Mouse (Mus musculus) myocyte (in vitro differentiated cells): ENCODE results near the gene Met.

Experiments used
- CEBPB ChIP-seq: IDR thresholded peaks from 2 replicates; pipeline ENCODE4 v1.6.1; 2011; ENCODE audit warnings: mild to moderate bottlenecking, moderate library complexity; ENCODE audit not compliant: poor library complexity, insufficient read depth, severe bottlenecking
- E2F4 ChIP-seq: IDR thresholded peaks from one replicate; pipeline ENCODE4 v1.6.1; 2011; ENCODE audit warnings: mild to moderate bottlenecking, control low read depth, moderate library complexity; ENCODE audit not compliant: insufficient read depth
- MAX ChIP-seq: IDR thresholded peaks from one replicate; pipeline ENCODE4 v1.6.1; 2011; ENCODE audit warnings: low read depth, mild to moderate bottlenecking, control low read depth
- MYOG ChIP-seq, 3 experiments: IDR thresholded peaks; one replicate each; pipeline ENCODE4 v1.6.1; 2011; ENCODE audit warnings: control low read depth in 2 of 3, low read depth in 2 of 3, mild to moderate bottlenecking in 2 of 3; ENCODE audit not compliant: insufficient read length in 2 of 3, control insufficient read depth in 1 of 3, insufficient read depth in 1 of 3
- POLR2A ChIP-seq: IDR thresholded peaks from one replicate; pipeline ENCODE4 v1.6.1; 2011; ENCODE audit warnings: low read depth, mild to moderate bottlenecking, control low read depth, moderate library complexity; ENCODE audit not compliant: insufficient read length
- POLR2AphosphoS2 ChIP-seq: IDR thresholded peaks from one replicate; pipeline ENCODE4 v1.6.1; 2011; ENCODE audit warnings: low read depth, control low read depth; ENCODE audit not compliant: insufficient read length
- REST ChIP-seq: IDR thresholded peaks from one replicate; pipeline ENCODE4 v1.6.1; 2011; ENCODE audit warnings: mild to moderate bottlenecking, control low read depth, moderate library complexity; ENCODE audit not compliant: insufficient read depth, insufficient read length
- SRF ChIP-seq: IDR thresholded peaks from one replicate; pipeline ENCODE4 v1.6.1; 2011; ENCODE audit warnings: low read depth; ENCODE audit not compliant: control insufficient read depth, insufficient read length
- TCF12 ChIP-seq: IDR thresholded peaks from one replicate; pipeline ENCODE4 v1.6.1; 2011; ENCODE audit warnings: mild to moderate bottlenecking, control low read depth; ENCODE audit not compliant: poor library complexity, insufficient read depth, severe bottlenecking
- TCF3 ChIP-seq: IDR thresholded peaks from one replicate; pipeline ENCODE4 v1.6.1; 2011; ENCODE audit warnings: low read depth, control low read depth; ENCODE audit not compliant: insufficient read length
- USF1 ChIP-seq: IDR thresholded peaks from one replicate; pipeline ENCODE4 v1.6.1; 2011; ENCODE audit warnings: low read depth, mild to moderate bottlenecking, control low read depth, moderate library complexity

- TF ChIP-seq POLR2A = no peak
- TF ChIP-seq E2F4 = no peak
- no peak for TF ChIP-seq USF1
- TF ChIP-seq REST = no peak
- TF ChIP-seq TCF12 = no peak
- TF ChIP-seq POLR2AphosphoS2 = no peak
- TF ChIP-seq MAX = no peak
- TF ChIP-seq CEBPB = no peak
- no peak for TF ChIP-seq SRF
- no peak for TF ChIP-seq MYOG (IDR thresholded peaks at IDR 0.05; ENCODE audit: control insufficient read depth in 1 of 3, insufficient read depth in 1 of 3, insufficient read length in 2 of 3, low read depth in 2 of 3)
- no peak for TF ChIP-seq TCF3
These were observed 114.6 kb downstream of the Met start for GRCm38 (mm10) chr6:17578092-17578760.
